17 mouse cellular contexts compared by ENCODE assay signal in the genomic region with DNA sequence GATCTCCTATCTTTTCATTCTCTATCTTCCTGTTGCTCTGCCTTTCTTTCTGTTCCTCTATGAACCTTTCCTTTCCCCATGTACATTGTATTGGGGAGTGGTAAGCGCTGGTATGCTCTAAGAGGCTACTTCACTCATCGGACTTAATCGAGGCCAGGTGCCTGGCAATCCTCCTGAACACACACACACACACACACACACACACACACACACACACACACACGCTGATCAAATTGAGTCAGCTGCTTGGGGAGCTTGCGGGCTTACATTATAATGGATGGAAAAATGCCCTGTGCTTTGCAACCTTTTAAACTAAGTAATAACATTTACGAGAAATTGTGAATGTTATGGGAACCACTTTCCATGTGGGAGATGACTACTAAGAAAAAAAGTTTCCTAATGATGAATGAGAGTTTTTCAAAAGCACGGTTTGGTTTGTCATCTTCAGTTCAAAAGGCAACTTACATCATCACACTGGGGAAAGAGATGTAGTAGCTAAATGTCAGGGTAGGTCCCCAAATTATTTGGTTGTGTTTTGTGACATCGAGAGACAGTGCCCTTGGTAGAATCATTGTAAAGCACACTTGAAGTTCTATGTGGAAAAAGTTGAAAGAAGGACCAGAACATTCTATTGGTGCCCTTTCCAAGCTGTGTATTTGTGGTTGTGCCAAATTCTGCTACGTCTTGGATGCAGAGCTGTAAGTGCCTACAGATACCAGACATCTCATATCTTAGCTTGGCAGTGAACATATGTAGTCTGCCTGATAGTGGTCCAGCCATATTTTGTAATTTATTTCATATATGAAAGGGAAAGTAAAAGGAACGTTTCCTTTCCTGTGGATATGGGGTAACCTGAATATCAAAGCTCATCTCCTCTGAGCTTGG. TPM values are rescaled to one million over a fixed set of nuclear protein-coding genes. Genes with fewer than 3 reads are reported as not detected.
DNase-seq lines count a peak whose midpoint lies in the region; ATAC-seq and TF ChIP-seq lines count a peak whose summit lies in the region.
"Had no signal": no experiment of that assay in that cellular context is flagged by ENCODE, and none has a peak within 500 bp of the region (broad histone marks: within the 10 kb centered on the region; RNA-seq: fewer than 3 reads in every experiment).

No protein-coding gene starts in this region.

- no peaks in the 10 kb centered on the region for H3K9me3 ChIP-seq in forebrain, embryonic 14.5 days (replicated peaks; ENCODE audit: control insufficient read depth, low read length)
- H3K9me3 ChIP-seq in forebrain, embryonic 12.5 days, result no peaks in the 10 kb centered on the region
- H3K9me3 ChIP-seq in forebrain, postnatal 0 days (ENCODE audit: low read length), result no peaks in the 10 kb centered on the region
- no peaks in the 10 kb centered on the region for H3K9me3 ChIP-seq in liver, embryonic 15.5 days (replicated peaks)
- H3K9me3 ChIP-seq: embryonic facial prominence, embryonic 12.5 days; hindbrain, embryonic 15.5 days; megakaryocyte, embryonic 14.5 days had no signal

- peak; percentile 21 for DNase-seq in forebrain, embryonic 14.5 days (ENCODE audit: low spot score)
- peak; percentile 74 for DNase-seq in NIH3T3 (ENCODE audit: low read depth)
- DNase-seq in forebrain, postnatal 0 days, result peak; percentile 22
- DNase-seq in thymus, postnatal 14 days, result no peak
- no peak for DNase-seq in layer of hippocampus, adult 9-11 months
- DNase-seq in urinary bladder, postnatal 14 days (ENCODE audit: low spot score), result no peak
- DNase-seq: adrenal gland, postnatal 36 days; cerebellum, postnatal 25 days; heart, adult 18-20 months; kidney, adult 9 months; right cerebral cortex, postnatal 14 days had no signal

- H3K36me3 ChIP-seq in forebrain, embryonic 14.5 days (ENCODE audit: control insufficient read depth, insufficient read depth, low read length), result no peaks in the 10 kb centered on the region
- no peaks in the 10 kb centered on the region for H3K36me3 ChIP-seq in forebrain, embryonic 12.5 days (replicated peaks)
- H3K36me3 ChIP-seq in forebrain, postnatal 0 days (ENCODE audit: insufficient read depth), result no peaks in the 10 kb centered on the region
- no peaks in the 10 kb centered on the region for H3K36me3 ChIP-seq in liver, embryonic 15.5 days (replicated peaks)
- H3K36me3 ChIP-seq: embryonic facial prominence, embryonic 12.5 days; hindbrain, embryonic 15.5 days had no signal

- H3K27me3 ChIP-seq in forebrain, embryonic 14.5 days (replicated peaks; ENCODE audit: control insufficient read depth, insufficient read depth, low read length), result no peaks in the 10 kb centered on the region
- H3K27me3 ChIP-seq in forebrain, embryonic 12.5 days, result no peaks in the 10 kb centered on the region
- H3K27me3 ChIP-seq in forebrain, postnatal 0 days (ENCODE audit: insufficient read depth, low read length), result no peaks in the 10 kb centered on the region
- H3K27me3 ChIP-seq in liver, embryonic 15.5 days, result no peaks in the 10 kb centered on the region
- H3K27me3 ChIP-seq: embryonic facial prominence, embryonic 12.5 days; hindbrain, embryonic 15.5 days; megakaryocyte, embryonic 14.5 days had no signal

- no peak for ATAC-seq in forebrain, embryonic 14.5 days
- ATAC-seq in forebrain, embryonic 12.5 days (ENCODE audit: low FRiP score), result no peak
- ATAC-seq in forebrain, postnatal 0 days, result no peak
- peak; percentile 75 for ATAC-seq in liver, embryonic 15.5 days (ENCODE audit: insufficient read depth)

- no peaks in the 10 kb centered on the region; the same call in 1 of the 2 replicates for H3K4me1 ChIP-seq in forebrain, embryonic 14.5 days (ENCODE audit: control insufficient read depth, insufficient read depth, low read length)
- H3K4me1 ChIP-seq in forebrain, embryonic 12.5 days, result peaks cover 16% of the 10 kb centered on the region; the same call in 1 of the 2 replicates
- H3K4me1 ChIP-seq in forebrain, postnatal 0 days (ENCODE audit: insufficient read depth), result no peaks in the 10 kb centered on the region
- peaks cover 28% of the 10 kb centered on the region; the same call in 1 of the 2 replicates for H3K4me1 ChIP-seq in liver, embryonic 15.5 days (replicated peaks)
- H3K4me1 ChIP-seq: hindbrain, embryonic 15.5 days had no signal

- H3K27ac ChIP-seq in forebrain, embryonic 14.5 days (ENCODE audit: low read depth, low read length), result no peak overlapping the region
- H3K27ac ChIP-seq in forebrain, embryonic 12.5 days, result no peak overlapping the region
- no peak overlapping the region for H3K27ac ChIP-seq in forebrain, postnatal 0 days (ENCODE audit: low read depth, low read length)
- no peak overlapping the region for H3K27ac ChIP-seq in liver, embryonic 15.5 days (replicated peaks)
- H3K27ac ChIP-seq: embryonic facial prominence, embryonic 12.5 days; hindbrain, embryonic 15.5 days; layer of hippocampus, adult 2 months had no signal

- TF ChIP-seq CTCF in forebrain, postnatal 0 days (IDR thresholded peaks at IDR 0.05; ENCODE audit: low read depth), result no peak

- no peak overlapping the region for H3K4me3 ChIP-seq in forebrain, embryonic 14.5 days (ENCODE audit: low read depth, low read length)
- H3K4me3 ChIP-seq in forebrain, embryonic 12.5 days (replicated peaks), result no peak overlapping the region
- H3K4me3 ChIP-seq in forebrain, postnatal 0 days (ENCODE audit: low read depth, low read length), result no peak overlapping the region
- no peak overlapping the region for H3K4me3 ChIP-seq in liver, embryonic 15.5 days (replicated peaks)
- H3K4me3 ChIP-seq: embryonic facial prominence, embryonic 12.5 days; hindbrain, embryonic 15.5 days; layer of hippocampus, adult 2 months; megakaryocyte, embryonic 14.5 days had no signal

- H3K4me2 ChIP-seq in forebrain, embryonic 14.5 days (ENCODE audit: low read length), result no peak overlapping the region
- H3K4me2 ChIP-seq in forebrain, embryonic 12.5 days, result no peak overlapping the region
- no peak overlapping the region for H3K4me2 ChIP-seq in forebrain, postnatal 0 days (ENCODE audit: low read depth)
- H3K4me2 ChIP-seq in liver, embryonic 15.5 days, result peak overlapping the region; percentile 35
- H3K4me2 ChIP-seq: embryonic facial prominence, embryonic 12.5 days; hindbrain, embryonic 15.5 days had no signal

- WGBS in forebrain, embryonic 14.5 days, result 89% methylated on average over 10 of the region's 10 CpGs
- WGBS in forebrain, embryonic 12.5 days, result 88% methylated on average over 10 of the region's 10 CpGs
- WGBS in forebrain, postnatal 0 days, result 82% methylated on average over 10 of the region's 10 CpGs
- WGBS in liver, embryonic 15.5 days (ENCODE audit: insufficient replicate concordance), result 65% methylated on average over 10 of the region's 10 CpGs

- H3K9ac ChIP-seq in forebrain, embryonic 14.5 days (ENCODE audit: low read length), result no peak overlapping the region
- no peak overlapping the region for H3K9ac ChIP-seq in forebrain, embryonic 12.5 days
- no peak overlapping the region for H3K9ac ChIP-seq in forebrain, postnatal 0 days
- H3K9ac ChIP-seq in liver, embryonic 15.5 days, result no peak overlapping the region
- H3K9ac ChIP-seq: embryonic facial prominence, embryonic 12.5 days; hindbrain, embryonic 15.5 days had no signal

RNA-seq across cellular contexts. Expression of gene Cblb, which starts 36.8 kb away (rescaled TPM):
- polyA plus RNA-seq in forebrain, embryonic 14.5 days (2014; fragmentation: Nextera tagmentation; extraction: Ambion mirVana), result 16.8 and 19.2 TPM in 2 replicates
- 29.0 and 31.6 TPM in 2 replicates for polyA plus RNA-seq in forebrain, embryonic 12.5 days (2016; fragmentation: Nextera tagmentation; extraction: Ambion mirVana)
- 12.0 and 14.5 TPM in 2 replicates for total RNA-seq in forebrain, postnatal 0 days (2014; rRNA removed)
- polyA plus RNA-seq in forebrain, postnatal 0 days (2015; fragmentation: Nextera tagmentation; extraction: Ambion mirVana), result 6.5 TPM in 2 replicates
- polyA plus RNA-seq in liver, embryonic 15.5 days (2015; fragmentation: Nextera tagmentation; extraction: Ambion mirVana), result 1.8 TPM in 2 replicates

Comparison
In these comparisons a context has a peak if more than half of its experiments do, and no peak if none do; other contexts are left out.
1. DNase-seq: peak in forebrain, embryonic 14.5 days (single experiment), NIH3T3 (single experiment) and forebrain, postnatal 0 days (single experiment); none in thymus, postnatal 14 days (single experiment), layer of hippocampus, adult 9-11 months (single experiment) and urinary bladder, postnatal 14 days (single experiment).